Mouse (Mus musculus) lung, embryonic 16.5 days (tissue): ENCODE measurements at regions not wholly inside any gene's neighbourhood (a gene's known extent, or its start where the extent isn't known, plus 50 kb on each side); places are given as distances from the start of the nearest gene placed in this dataset.

Experiments used
- ATAC-seq: fragments of 200-750 bp; cut with Nextera tagmentation; 2 replicates; pipeline ENCODE4 v1.8.0; 2017; ENCODE audit warnings: low read depth, mild to moderate bottlenecking, moderate library complexity
- H3K27ac ChIP-seq: fragments of 300-500 bp; sonication (generic); 2 replicates; pipeline ENCODE4 v1.5.1; 2014; ENCODE audit warnings: mild to moderate bottlenecking, control low read depth, low read length
- H3K27me3 ChIP-seq: fragments of 300-500 bp; sonication (generic); 2 replicates; pipeline ENCODE4 v1.6.1; 2014; ENCODE audit warnings: low read depth, low read length, mixed read lengths; ENCODE audit not compliant: control insufficient read depth, insufficient read depth
- H3K36me3 ChIP-seq: fragments of 300-500 bp; sonication (generic); 2 replicates; pipeline ENCODE4 v1.6.1; 2014; ENCODE audit warnings: low read length; ENCODE audit not compliant: control insufficient read depth, insufficient read depth
- H3K4me1 ChIP-seq: fragments of 300-500 bp; sonication (generic); replicated peaks from 2 replicates; pipeline ENCODE4 v1.6.1; 2014; ENCODE audit warnings: low read length, mixed read lengths; ENCODE audit not compliant: control insufficient read depth, insufficient read depth
- H3K4me2 ChIP-seq: fragments of 300-500 bp; sonication (generic); 2 replicates; pipeline ENCODE4 v1.6.1; 2014; ENCODE audit warnings: low read depth, low read length, control low read depth
- H3K4me3 ChIP-seq: fragments of 300-500 bp; sonication (generic); 2 replicates; pipeline ENCODE4 v1.5.1; 2014; ENCODE audit warnings: mild to moderate bottlenecking, low read length, control low read depth
- H3K9ac ChIP-seq: fragments of 300-500 bp; sonication (generic); 2 replicates; pipeline ENCODE4 v1.6.1; 2014; ENCODE audit warnings: low read length, control low read depth
- H3K9me3 ChIP-seq: fragments of 300-500 bp; sonication (generic); 2 replicates; pipeline ENCODE4 v1.6.1; 2016; ENCODE audit warnings: low read length; ENCODE audit not compliant: control insufficient read depth
- WGBS: fragments of 180-500 bp; shearing (Covaris S2); extraction: QIAGEN DNeasy Blood & Tissue Kit; methylation state at CpG from one replicate; pipeline ENCODE4 v1.1.7; 2014; 5-methylcytosine and 5-hydroxymethylcytosine counted together

DNA sequence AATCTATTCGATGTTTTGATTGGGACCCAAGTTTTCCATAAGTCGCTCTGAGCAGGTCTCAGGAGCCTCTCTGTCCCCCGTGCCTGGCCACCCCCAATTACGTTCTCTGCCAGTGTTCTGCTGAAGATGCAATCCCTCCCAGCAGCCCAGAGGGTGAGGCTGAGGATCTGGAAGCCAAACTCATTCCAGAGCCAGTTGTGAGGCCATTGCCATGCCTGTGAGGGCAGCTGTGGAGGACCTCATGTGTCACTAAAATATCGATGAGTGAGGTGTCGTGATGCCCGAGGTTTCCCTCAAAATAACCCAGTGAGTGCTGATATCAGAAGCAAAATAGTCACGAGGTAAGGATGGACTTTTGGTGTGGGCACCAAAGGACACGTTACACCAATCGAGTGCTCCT is 93.1 kb upstream of the Mvb12b start:
- no peak for ATAC-seq
- Histone ChIP-seq H3K9ac (no peak overlapping the region), H3K9me3 (no peaks in the 10 kb centered on the region), H3K4me3 (no peak overlapping the region), H3K4me1 (no peaks in the 10 kb centered on the region), H3K36me3 (no peaks in the 10 kb centered on the region), H3K27me3 (no peaks in the 10 kb centered on the region), H3K4me2 (no peak overlapping the region), H3K27ac (no peak overlapping the region)
- 76% methylated on average over 10 of the region's 10 CpGs for WGBS

DNA sequence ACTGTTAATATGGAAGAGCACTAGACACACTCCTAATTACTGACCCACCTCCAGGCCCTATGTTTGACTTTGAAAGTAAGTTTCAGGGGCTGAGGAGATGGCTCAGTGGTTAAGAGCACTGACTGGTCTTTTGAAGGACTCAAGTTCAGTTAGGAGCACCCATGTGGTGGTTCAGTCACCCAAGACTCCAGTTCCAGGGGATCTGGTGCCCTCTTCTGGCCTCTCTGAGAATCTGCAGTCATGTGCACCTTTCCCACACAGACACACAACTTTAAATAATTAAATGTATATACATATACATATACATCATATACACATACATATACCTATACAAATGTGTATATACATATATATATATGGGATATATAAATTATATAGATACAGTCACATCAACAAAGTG is 91.5 kb upstream of the Mvb12b start:
- Histone ChIP-seq H3K9me3 (no peaks in the 10 kb centered on the region), H3K4me2 (no peak overlapping the region), H3K27me3 (no peaks in the 10 kb centered on the region), H3K4me3 (no peak overlapping the region), H3K27ac (no peak overlapping the region), H3K36me3 (no peaks in the 10 kb centered on the region), H3K9ac (no peak overlapping the region), H3K4me1 (no peaks in the 10 kb centered on the region)
- ATAC-seq, result no peak

DNA sequence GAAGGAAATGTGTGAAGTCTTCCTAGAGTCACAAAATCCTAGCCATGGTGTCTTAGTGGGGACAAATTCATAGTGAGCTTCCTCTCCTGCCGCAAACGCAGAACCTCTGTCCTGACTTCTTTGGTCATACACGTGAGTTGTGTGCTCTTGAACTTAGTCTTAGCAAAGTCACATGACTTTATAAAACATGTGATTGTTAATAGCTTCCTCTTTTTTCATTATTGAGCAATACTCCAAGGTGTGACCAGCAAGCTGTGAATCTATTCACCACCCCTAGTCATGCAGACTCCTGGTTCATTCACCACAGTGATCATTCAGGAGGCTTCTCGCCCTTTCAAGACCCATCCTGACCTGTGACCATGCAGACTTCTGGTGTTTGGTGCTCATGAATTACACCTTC is 90.8 kb upstream of the Mvb12b start:
- WGBS, result 84% methylated on average over 4 of the region's 4 CpGs
- Histone ChIP-seq H3K27ac (no peak overlapping the region), H3K27me3 (no peaks in the 10 kb centered on the region), H3K4me1 (no peaks in the 10 kb centered on the region), H3K9me3 (no peaks in the 10 kb centered on the region), H3K9ac (no peak overlapping the region), H3K36me3 (no peaks in the 10 kb centered on the region), H3K4me2 (no peak overlapping the region), H3K4me3 (no peak overlapping the region)
- ATAC-seq, result no peak

DNA sequence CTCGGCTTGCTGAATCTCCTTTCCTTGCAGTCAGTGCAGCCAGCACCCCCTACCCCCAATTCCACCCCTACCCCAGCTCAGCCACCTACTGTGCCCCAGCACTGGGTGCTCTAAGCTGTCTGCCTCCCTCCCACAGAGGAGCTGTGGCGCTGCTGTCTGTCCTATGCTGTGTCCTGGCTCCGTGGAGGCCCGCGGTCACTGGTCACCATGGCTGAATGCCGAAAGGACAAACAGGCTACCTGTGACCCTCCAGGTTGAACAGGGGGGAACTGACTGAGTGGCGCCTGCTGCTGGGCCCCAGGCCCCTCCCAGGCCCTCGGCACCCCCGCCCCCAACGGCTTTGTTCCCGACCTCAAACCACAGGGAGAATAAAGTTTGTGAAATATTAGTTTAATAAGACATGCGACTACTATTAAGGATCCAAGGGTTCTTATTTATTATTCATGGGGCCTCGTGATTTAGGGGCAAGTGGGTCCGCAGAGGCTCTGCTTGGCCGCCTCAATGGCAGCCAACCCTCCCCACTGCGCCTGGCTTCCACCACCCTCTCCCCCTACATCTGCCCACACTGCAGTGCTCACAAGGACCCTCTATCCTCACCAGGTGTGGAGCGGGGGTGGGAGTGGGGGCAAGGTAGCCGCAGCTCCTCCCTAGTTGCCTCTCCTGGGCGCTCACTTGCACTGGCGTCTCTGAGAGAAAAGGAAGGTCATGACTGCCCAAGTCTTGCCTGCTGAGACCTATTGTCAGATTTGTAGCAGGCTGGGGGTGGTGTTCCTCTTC is 90.0 kb upstream of the Mvb12b start:
- Histone ChIP-seq H3K4me3 (no peak overlapping the region), H3K27me3 (no peaks in the 10 kb centered on the region)
- WGBS, result 64% methylated on average over 20 of the region's 20 CpGs

DNA sequence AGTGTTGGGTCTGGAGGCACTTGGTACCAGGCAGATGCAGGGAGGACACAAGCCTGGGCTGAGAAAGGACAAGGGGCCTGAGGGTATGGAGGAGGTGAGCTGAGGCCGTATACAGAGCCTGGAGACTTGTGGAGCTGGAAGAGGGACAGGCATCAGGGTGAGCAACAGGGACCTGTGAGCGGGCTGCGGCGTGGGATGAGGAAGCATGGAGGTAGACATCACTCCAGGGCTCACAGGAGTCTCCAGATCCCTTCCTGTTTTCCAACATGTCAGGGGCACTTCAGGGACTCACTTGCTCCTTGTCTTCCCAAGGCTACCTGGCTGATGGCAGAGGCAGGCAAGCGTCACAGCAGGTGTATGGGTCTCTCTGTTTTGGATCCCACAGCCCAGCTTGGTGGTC is 89.4 kb upstream of the Mvb12b start:
- no peak overlapping the region for H3K27ac ChIP-seq
- H3K4me1 ChIP-seq, result no peaks in the 10 kb centered on the region
- H3K4me3 ChIP-seq, result no peak overlapping the region
- no peak overlapping the region for H3K4me2 ChIP-seq
- H3K9ac ChIP-seq, result no peak overlapping the region
- ATAC-seq, result no peak
- WGBS, result 94% methylated on average over 5 of the region's 5 CpGs
- H3K36me3 ChIP-seq, result no peaks in the 10 kb centered on the region
- no peaks in the 10 kb centered on the region for H3K9me3 ChIP-seq
- H3K27me3 ChIP-seq, result no peaks in the 10 kb centered on the region

More for the DNA sequence above, 90.0 kb upstream of the Mvb12b start:
- Histone ChIP-seq H3K9ac (no peak overlapping the region), H3K4me2 (no peak overlapping the region), H3K27ac (no peak overlapping the region), H3K36me3 (no peaks in the 10 kb centered on the region), H3K9me3 (no peaks in the 10 kb centered on the region), H3K4me1 (no peaks in the 10 kb centered on the region)
- ATAC-seq, result no peak

DNA sequence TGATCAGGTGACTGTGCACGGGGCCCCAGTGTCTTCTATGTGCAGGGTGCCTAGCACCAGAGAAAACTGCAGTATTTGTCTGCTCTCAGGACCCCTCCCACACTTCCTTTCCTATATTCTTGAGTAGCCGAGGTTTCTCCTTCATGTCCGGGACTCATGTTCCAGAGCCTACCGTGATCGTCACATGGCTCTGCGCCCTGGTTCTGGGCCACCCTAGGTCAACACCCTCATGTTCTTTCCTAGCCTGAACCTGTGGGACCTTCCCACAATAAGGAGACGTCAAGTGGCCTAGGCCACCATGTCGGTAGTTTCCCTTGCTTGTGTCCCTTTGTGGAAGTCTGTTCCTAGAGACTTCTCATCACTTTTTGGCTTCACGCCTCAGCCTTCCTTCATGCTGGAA is 88.4 kb upstream of the Mvb12b start:
- Histone ChIP-seq H3K9me3 (no peaks in the 10 kb centered on the region), H3K4me2 (no peak overlapping the region), H3K27ac (no peak overlapping the region), H3K36me3 (no peaks in the 10 kb centered on the region), H3K9ac (no peak overlapping the region), H3K4me3 (no peak overlapping the region), H3K27me3 (no peaks in the 10 kb centered on the region), H3K4me1 (no peaks in the 10 kb centered on the region)
- ATAC-seq, result no peak
- 80% methylated on average over 9 of the region's 9 CpGs for WGBS

DNA sequence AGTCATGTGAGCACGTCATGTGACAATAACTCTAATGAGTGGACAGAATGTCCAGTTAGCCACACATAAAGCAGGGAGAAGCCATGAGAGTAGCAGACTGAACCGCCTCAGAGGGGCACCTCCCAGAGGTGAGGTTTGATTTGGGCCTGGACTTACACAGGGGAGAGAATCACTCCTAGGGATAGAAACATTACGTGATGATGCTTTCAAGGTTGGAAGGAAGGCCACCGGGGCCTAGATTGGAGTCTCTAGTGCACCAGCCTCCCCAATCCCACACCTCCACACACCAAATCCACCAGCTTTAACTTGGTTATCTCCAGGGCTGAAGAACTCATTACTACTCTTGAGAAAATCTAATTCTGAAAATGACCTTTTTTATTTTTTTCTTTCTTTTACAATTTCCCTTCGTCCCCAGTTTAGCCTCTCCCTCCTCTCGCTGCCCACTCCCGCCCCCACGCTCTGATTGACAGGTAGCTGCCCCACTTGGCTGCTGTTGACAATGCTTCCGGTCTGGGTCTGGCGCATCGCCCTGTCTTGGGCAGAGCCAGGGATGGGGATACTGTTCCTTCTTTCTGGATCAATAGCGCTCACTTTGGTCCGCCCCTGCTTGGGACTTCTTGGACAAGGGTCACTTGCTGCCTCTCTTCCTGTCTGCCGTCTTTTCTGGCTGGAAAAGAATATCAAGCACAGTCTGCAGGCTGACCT is 87.8 kb upstream of the Mvb12b start:
- Histone ChIP-seq H3K36me3 (no peaks in the 10 kb centered on the region), H3K4me3 (no peak overlapping the region), H3K27ac (no peak overlapping the region), H3K4me2 (no peak overlapping the region), H3K27me3 (no peaks in the 10 kb centered on the region), H3K9me3 (no peaks in the 10 kb centered on the region), H3K4me1 (no peaks in the 10 kb centered on the region), H3K9ac (no peak overlapping the region)
- ATAC-seq, result no peak
- WGBS, result 71% methylated on average over 14 of the region's 14 CpGs

DNA sequence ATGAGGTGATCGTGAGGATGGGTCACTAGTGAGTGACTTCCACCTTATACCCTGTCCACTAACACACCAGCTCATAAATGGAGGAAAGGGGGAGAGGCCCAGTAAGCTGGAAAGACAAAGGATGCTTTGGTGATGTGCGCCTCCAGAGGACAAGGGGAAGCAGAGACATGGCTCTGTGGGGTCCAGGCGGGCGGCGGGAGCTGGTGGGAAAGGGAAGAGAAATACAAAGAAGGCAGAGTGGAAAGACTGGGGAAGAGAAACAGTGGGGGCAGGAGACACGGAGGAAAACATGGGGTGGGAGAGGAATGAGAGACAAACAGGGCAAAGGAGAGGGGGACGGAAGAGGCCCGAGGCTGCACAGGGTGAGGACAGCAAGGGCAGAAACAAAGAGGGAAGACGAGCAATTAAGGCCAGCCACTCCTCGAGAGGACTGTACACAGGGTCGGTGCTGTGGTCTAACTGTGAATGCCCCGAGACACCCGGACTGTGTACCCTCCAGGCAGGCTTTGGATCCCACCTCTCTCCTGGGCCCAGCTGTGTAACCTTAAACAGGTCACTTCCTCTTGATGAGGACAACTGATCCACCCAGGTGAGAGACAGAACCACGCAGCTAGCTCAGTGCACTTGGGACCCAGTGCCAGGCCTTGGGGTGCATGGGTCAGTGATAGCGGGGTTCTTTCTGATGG is 87.1 kb upstream of the Mvb12b start:
- WGBS, result 72% methylated on average over 15 of the region's 15 CpGs
- H3K27ac ChIP-seq, result no peak overlapping the region

DNA sequence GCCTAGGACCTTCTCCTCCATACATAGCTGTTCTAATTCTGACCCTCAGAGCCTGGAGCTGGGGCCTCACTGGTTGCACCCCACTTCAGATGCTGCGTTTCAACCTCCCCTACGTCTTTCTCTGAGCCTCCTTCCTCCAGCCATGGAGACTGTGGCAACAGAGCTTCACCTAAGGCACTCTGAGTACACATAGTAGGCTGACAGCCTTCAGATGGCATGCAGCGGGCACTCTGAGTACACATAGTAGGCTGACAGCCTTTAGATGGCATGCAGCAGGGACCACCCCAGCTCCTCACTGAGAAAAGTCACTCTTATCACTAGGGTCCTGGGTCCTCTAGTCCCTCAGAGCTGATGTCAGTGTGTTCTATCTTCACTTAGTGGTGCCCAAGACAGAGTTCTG is 86.3 kb upstream of the Mvb12b start:
- H3K36me3 ChIP-seq, result no peaks in the 10 kb centered on the region
- H3K27me3 ChIP-seq, result no peaks in the 10 kb centered on the region
- H3K4me2 ChIP-seq, result no peak overlapping the region
- H3K4me3 ChIP-seq, result no peak overlapping the region
- WGBS, result 75% methylated on average over 3 of the region's 3 CpGs
- no peak overlapping the region for H3K27ac ChIP-seq
- H3K9me3 ChIP-seq, result no peaks in the 10 kb centered on the region
- no peaks in the 10 kb centered on the region for H3K4me1 ChIP-seq
- H3K9ac ChIP-seq, result no peak overlapping the region
- ATAC-seq, result no peak

More for the DNA sequence above, 87.1 kb upstream of the Mvb12b start:
- Histone ChIP-seq H3K27me3 (no peaks in the 10 kb centered on the region), H3K36me3 (no peaks in the 10 kb centered on the region), H3K4me1 (no peaks in the 10 kb centered on the region), H3K4me3 (no peak overlapping the region), H3K4me2 (no peak overlapping the region), H3K9ac (no peak overlapping the region), H3K9me3 (no peaks in the 10 kb centered on the region)
- no peak for ATAC-seq
